Mouse (Mus musculus): ENCODE data around the gene Daglb.
A peak's percentile ranks its signal among the peaks of the same experiment; 100 is the strongest.

GRCm38 (mm10) chr5:143504453-143504852 is 40.1 kb downstream of the Daglb start:
- TF ChIP-seq POLR2A (IDR thresholded peaks at IDR 0.05; ENCODE audit: insufficient read depth, low read depth, low read length) (no peak), CTCF (IDR thresholded peaks at IDR 0.05; ENCODE audit: insufficient read depth, low read depth, low read length) (peak; percentile 17; the same call in 1 of the 2 replicates)
